In the genomic region with DNA sequence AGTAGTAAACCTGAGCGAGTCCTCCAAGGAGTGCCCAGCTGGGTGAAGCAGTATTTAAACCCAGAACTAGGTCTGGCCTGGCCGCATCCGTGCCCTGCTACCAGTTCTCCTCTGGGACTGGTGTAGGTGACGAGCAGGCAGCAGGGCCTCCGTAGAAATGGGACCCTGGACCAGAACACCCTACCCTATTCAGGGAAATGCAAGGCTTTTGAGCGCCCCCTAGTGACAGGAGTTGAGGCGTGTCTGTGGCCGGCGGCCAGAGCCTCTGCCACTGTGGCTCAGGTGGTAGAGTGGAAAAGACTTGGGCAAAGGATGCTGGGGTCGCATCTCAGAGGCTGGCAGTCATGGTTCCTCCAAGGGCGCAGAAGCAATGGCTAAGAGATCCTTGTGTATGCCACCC, we compare ENCODE assay signal across 7 mouse cellular contexts.
A peak's percentile ranks its signal among the peaks of the same experiment; 100 is the strongest.
DNase-seq lines count a peak whose midpoint lies in the region; ATAC-seq and TF ChIP-seq lines count a peak whose summit lies in the region.

No protein-coding gene starts in this region.

- no peak for ATAC-seq in kidney, postnatal 0 days (replicated peaks; ENCODE audit: low FRiP score, low read depth)

- no peaks in the 10 kb centered on the region for H3K36me3 ChIP-seq in ES-Bruce4 (ENCODE audit: control insufficient read depth, insufficient read depth, low read length, poor library complexity, severe bottlenecking)
- H3K36me3 ChIP-seq in kidney, postnatal 0 days (ENCODE audit: insufficient read depth, low read length), result peaks cover 33% of the 10 kb centered on the region

- TF ChIP-seq POLR2A in ES-Bruce4 (IDR thresholded peaks at IDR 0.05; ENCODE audit: insufficient read depth, low read length), result no peak

- peak; percentile 86 for TF ChIP-seq CTCF in ES-Bruce4 (IDR thresholded peaks at IDR 0.05; ENCODE audit: low read depth, low read length)
- peak; percentile 78 for TF ChIP-seq CTCF in kidney, postnatal 0 days (IDR thresholded peaks at IDR 0.05; ENCODE audit: low read depth)

- H3K4me1 ChIP-seq in ES-Bruce4 (ENCODE audit: control insufficient read depth, insufficient read depth, low read length), result no peaks in the 10 kb centered on the region
- no peaks in the 10 kb centered on the region for H3K4me1 ChIP-seq in kidney, postnatal 0 days (replicated peaks; ENCODE audit: insufficient read depth, low read length)

- no peak for TF ChIP-seq EP300 in ES-Bruce4 (IDR thresholded peaks at IDR 0.05; ENCODE audit: insufficient read depth, low read depth, low read length)

- H3K9me3 ChIP-seq in ES-Bruce4 (replicated peaks; ENCODE audit: control insufficient read depth, insufficient read depth, low read length, poor library complexity, severe bottlenecking), result no peaks in the 10 kb centered on the region
- no peaks in the 10 kb centered on the region for H3K9me3 ChIP-seq in kidney, postnatal 0 days (replicated peaks; ENCODE audit: low read length)

- DNase-seq in A20 (ENCODE audit: low read depth, low spot score), result peak; percentile 47
- DNase-seq in cerebellum, postnatal 10 days, result peak; percentile 93 to 96
- peak; percentile 71 to 72 for DNase-seq in frontal cortex, postnatal 36 days (ENCODE audit: low spot score in 2 of 2)
- peak; percentile 49 for DNase-seq in kidney, postnatal 0 days (ENCODE audit: low spot score)
- peak; percentile 55 for DNase-seq in lung, postnatal 10 days
- DNase-seq in right cerebral cortex, adult 18-20 months, result peak; percentile 39

- no peak overlapping the region for H3K9ac ChIP-seq in ES-Bruce4 (ENCODE audit: low read depth, poor library complexity, severe bottlenecking)
- H3K9ac ChIP-seq in kidney, postnatal 0 days (ENCODE audit: low read depth, low read length), result no peak overlapping the region

- H3K4me3 ChIP-seq in ES-Bruce4 (ENCODE audit: low read depth, low read length), result no peak overlapping the region
- no peak overlapping the region for H3K4me3 ChIP-seq in kidney, postnatal 0 days (replicated peaks; ENCODE audit: low read depth, low read length)

- H3K27ac ChIP-seq in ES-Bruce4 (ENCODE audit: insufficient read depth, low read length), result no peak overlapping the region
- no peak overlapping the region for H3K27ac ChIP-seq in kidney, postnatal 0 days

- 40% methylated on average over 11 of the region's 11 CpGs for WGBS in kidney, postnatal 0 days

- H3K4me2 ChIP-seq in kidney, postnatal 0 days (ENCODE audit: low read length), result no peak overlapping the region

- no peaks in the 10 kb centered on the region for H3K27me3 ChIP-seq in ES-Bruce4 (ENCODE audit: control insufficient read depth, insufficient read depth, low read length, poor library complexity, severe bottlenecking)
- no peaks in the 10 kb centered on the region for H3K27me3 ChIP-seq in kidney, postnatal 0 days (ENCODE audit: insufficient read depth, low read length)

Comparison
In these comparisons a context has a peak if more than half of its experiments do, and no peak if none do; other contexts are left out.
1. DNase-seq: peak in every context shown above with its lines; median percentile 94 in cerebellum, postnatal 10 days; 72 in frontal cortex, postnatal 36 days; 55 in lung, postnatal 10 days; 49 in kidney, postnatal 0 days; 47 in A20; 39 in right cerebral cortex, adult 18-20 months.